Mouse (Mus musculus): Measurements from ENCODE around the gene Wipf2. TPM values are rescaled to one million over a fixed set of nuclear protein-coding genes. Genes with fewer than 3 reads are reported as not detected.
A peak's percentile ranks its signal among the peaks of the same experiment; 100 is the strongest.

The Wipf2 gene
- polyA plus RNA-seq, 1 experiment: 36.5 TPM

- H3K36me3 ChIP-seq (ENCODE audit: control insufficient read depth, insufficient read depth, low read length, poor library complexity, severe bottlenecking): 0 out of 2 replicates have a peak, but pooled peaks cover 3% of the 10 kb centered on the region
- no peak overlapping the region for H3K9ac ChIP-seq (ENCODE audit: low read depth, poor library complexity, severe bottlenecking)
- H3K27ac ChIP-seq (ENCODE audit: insufficient read depth, low read length): no peak overlapping the region
- no peak for TF ChIP-seq POLR2A (IDR thresholded peaks at IDR 0.05; ENCODE audit: insufficient read depth, low read length)
- TF ChIP-seq CTCF (IDR thresholded peaks at IDR 0.05; ENCODE audit: low read depth, low read length): no peak
- no peak for TF ChIP-seq EP300 (IDR thresholded peaks at IDR 0.05; ENCODE audit: insufficient read depth, low read depth, low read length)
- H3K4me1 ChIP-seq (ENCODE audit: control insufficient read depth, insufficient read depth, low read length): no peaks in the 10 kb centered on the region
- H3K27me3 ChIP-seq (ENCODE audit: control insufficient read depth, insufficient read depth, low read length, poor library complexity, severe bottlenecking): no peaks in the 10 kb centered on the region
- H3K4me3 ChIP-seq (ENCODE audit: low read depth, low read length): no peak overlapping the region
- H3K9me3 ChIP-seq (replicated peaks; ENCODE audit: control insufficient read depth, insufficient read depth, low read length, poor library complexity, severe bottlenecking): no peaks in the 10 kb centered on the region
Measured at GRCm38 (mm10) chr11:98949242-98949957, 86.0 kb downstream of the Wipf2 start.

- TF ChIP-seq POLR2A (IDR thresholded peaks at IDR 0.05; ENCODE audit: insufficient read depth, low read length) (no peak), EP300 (IDR thresholded peaks at IDR 0.05; ENCODE audit: insufficient read depth, low read depth, low read length) (no peak), CTCF (IDR thresholded peaks at IDR 0.05; ENCODE audit: low read depth, low read length) (no peak)
- Histone ChIP-seq H3K4me3 (ENCODE audit: low read depth, low read length) (no peak overlapping the region), H3K4me1 (ENCODE audit: control insufficient read depth, insufficient read depth, low read length) (no peaks in the 10 kb centered on the region), H3K27me3 (ENCODE audit: control insufficient read depth, insufficient read depth, low read length, poor library complexity, severe bottlenecking) (no peaks in the 10 kb centered on the region), H3K27ac (ENCODE audit: insufficient read depth, low read length) (no peak overlapping the region), H3K36me3 (ENCODE audit: control insufficient read depth, insufficient read depth, low read length, poor library complexity, severe bottlenecking) (0 out of 2 replicates have a peak, but pooled peaks cover 3% of the 10 kb centered on the region), H3K9me3 (replicated peaks; ENCODE audit: control insufficient read depth, insufficient read depth, low read length, poor library complexity, severe bottlenecking) (no peaks in the 10 kb centered on the region), H3K9ac (ENCODE audit: low read depth, poor library complexity, severe bottlenecking) (no peak overlapping the region)
Measured at GRCm38 (mm10) chr11:98949958-98950460, 86.6 kb downstream of the Wipf2 start.

GRCm38 (mm10) chr11:98950484-98950883 is 87.0 kb downstream of the Wipf2 start:
- no peak for TF ChIP-seq POLR2A (IDR thresholded peaks at IDR 0.05; ENCODE audit: insufficient read depth, low read length)
- TF ChIP-seq CTCF (IDR thresholded peaks at IDR 0.05; ENCODE audit: low read depth, low read length): no peak
- no peak for TF ChIP-seq EP300 (IDR thresholded peaks at IDR 0.05; ENCODE audit: insufficient read depth, low read depth, low read length)

GRCm38 (mm10) chr11:98951026-98951906 is 87.8 kb downstream of the Wipf2 start:
- TF ChIP-seq POLR2A (IDR thresholded peaks at IDR 0.05; ENCODE audit: insufficient read depth, low read length): no peak
- peaks cover under 1% of the 10 kb centered on the region for H3K4me1 ChIP-seq (ENCODE audit: control insufficient read depth, insufficient read depth, low read length)
- H3K9me3 ChIP-seq (replicated peaks; ENCODE audit: control insufficient read depth, insufficient read depth, low read length, poor library complexity, severe bottlenecking): no peaks in the 10 kb centered on the region
- H3K36me3 ChIP-seq (ENCODE audit: control insufficient read depth, insufficient read depth, low read length, poor library complexity, severe bottlenecking): 0 out of 2 replicates have a peak, but pooled peaks cover 3% of the 10 kb centered on the region
- no peak overlapping the region for H3K4me3 ChIP-seq (ENCODE audit: low read depth, low read length)
- H3K27me3 ChIP-seq (ENCODE audit: control insufficient read depth, insufficient read depth, low read length, poor library complexity, severe bottlenecking): no peaks in the 10 kb centered on the region
- H3K27ac ChIP-seq (ENCODE audit: insufficient read depth, low read length): no peak overlapping the region
- no peak overlapping the region for H3K9ac ChIP-seq (ENCODE audit: low read depth, poor library complexity, severe bottlenecking)

More at GRCm38 (mm10) chr11:98950484-98950883, 87.0 kb downstream of the Wipf2 start:
- H3K27ac ChIP-seq (ENCODE audit: insufficient read depth, low read length): no peak overlapping the region
- no peak overlapping the region for H3K9ac ChIP-seq (ENCODE audit: low read depth, poor library complexity, severe bottlenecking)
- H3K36me3 ChIP-seq (ENCODE audit: control insufficient read depth, insufficient read depth, low read length, poor library complexity, severe bottlenecking): 0 out of 2 replicates have a peak, but pooled peaks cover 3% of the 10 kb centered on the region
- no peaks in the 10 kb centered on the region for H3K4me1 ChIP-seq (ENCODE audit: control insufficient read depth, insufficient read depth, low read length)
- no peak overlapping the region for H3K4me3 ChIP-seq (ENCODE audit: low read depth, low read length)
- H3K9me3 ChIP-seq (replicated peaks; ENCODE audit: control insufficient read depth, insufficient read depth, low read length, poor library complexity, severe bottlenecking): no peaks in the 10 kb centered on the region
- H3K27me3 ChIP-seq (ENCODE audit: control insufficient read depth, insufficient read depth, low read length, poor library complexity, severe bottlenecking): no peaks in the 10 kb centered on the region

- H3K36me3 ChIP-seq (ENCODE audit: control insufficient read depth, insufficient read depth, low read length, poor library complexity, severe bottlenecking): 0 out of 2 replicates have a peak, but pooled peaks cover 3% of the 10 kb centered on the region
- no peaks in the 10 kb centered on the region for H3K27me3 ChIP-seq (ENCODE audit: control insufficient read depth, insufficient read depth, low read length, poor library complexity, severe bottlenecking)
- H3K9ac ChIP-seq (ENCODE audit: low read depth, poor library complexity, severe bottlenecking): no peak overlapping the region
- no peaks in the 10 kb centered on the region for H3K9me3 ChIP-seq (replicated peaks; ENCODE audit: control insufficient read depth, insufficient read depth, low read length, poor library complexity, severe bottlenecking)
- peaks cover 4% of the 10 kb centered on the region for H3K4me1 ChIP-seq (ENCODE audit: control insufficient read depth, insufficient read depth, low read length)
- peak overlapping the region; percentile 32; the same call in 1 of the 2 replicates for H3K27ac ChIP-seq (ENCODE audit: insufficient read depth, low read length)
- no peak for TF ChIP-seq POLR2A (IDR thresholded peaks at IDR 0.05; ENCODE audit: insufficient read depth, low read length)
- TF ChIP-seq CTCF (IDR thresholded peaks at IDR 0.05; ENCODE audit: low read depth, low read length): no peak
- TF ChIP-seq EP300 (IDR thresholded peaks at IDR 0.05; ENCODE audit: insufficient read depth, low read depth, low read length): no peak
- H3K4me3 ChIP-seq (ENCODE audit: low read depth, low read length): no peak overlapping the region
Measured at GRCm38 (mm10) chr11:98952111-98952510, 88.7 kb downstream of the Wipf2 start.
